Mouse (Mus musculus) olfactory bulb, adult 2 months (tissue): ENCODE measurements around the gene Olfr1555-ps1.

Experiments
- CTCF ChIP-seq: fragments of 200-500 bp; IDR thresholded peaks from 2 replicates; pipeline ENCODE4 v1.5.1; 2012; ENCODE audit warnings: low read depth, mild to moderate bottlenecking, low read length, moderate library complexity; ENCODE audit not compliant: insufficient read depth
- POLR2A ChIP-seq: fragments of 200-500 bp; IDR thresholded peaks from 2 replicates; pipeline ENCODE4 v1.6.1; 2012; ENCODE audit warnings: mild to moderate bottlenecking, low read depth, low read length, moderate library complexity; ENCODE audit not compliant: insufficient read depth

GRCm38 (mm10) chr19:12123103-12123502 is 46.8 kb downstream of the Olfr1555-ps1 start, which contains the start of gene Olfr76:
- TF ChIP-seq CTCF = no peak
- no peak for TF ChIP-seq POLR2A
